Mouse (Mus musculus): ENCODE results near the gene Lrp10. TPM values are rescaled to one million over a fixed set of nuclear protein-coding genes. Genes with fewer than 3 reads are reported as not detected.

Gene Lrp10
- polyA plus RNA-seq (2021) = 185 TPM

- in situ Hi-C loops (cut with MboI; ENCODE audit: low pct_unique_long_range_greater_than_20kb) = no loop called here
- TF ChIP-seq CTCF (IDR thresholded peaks at IDR 0.05) = no peak
- ATAC-seq = peak; percentile 89
- DNase-seq (ENCODE audit: low read depth, low spot score) = no peak
- POLR2A ChIA-PET = no interaction called here
- CTCF ChIA-PET = no interaction called here
- H3K27me3 ChIP-seq = no peaks in the 10 kb centered on the region
These were observed at the start of gene Lrp10 for GRCm38 (mm10) chr14:54463959-54464292. Gene Lrp10 (plus strand): TSS chr14:54464137.

- in situ Hi-C loops (cut with MboI; ENCODE audit: low pct_unique_long_range_greater_than_20kb) = loop anchor here (25.0 kb wide), 1 partner anchor 353 kb away; no protein-coding TSS in a partner anchor
- ChIA-PET CTCF (no interaction called here), POLR2A (interaction anchor here (0.5 to 0.8 kb wide), 2 partner anchors 14 to 86 kb away, joined by 3 to 5 read pairs; no protein-coding TSS in a partner anchor)
- no peak for TF ChIP-seq CTCF (IDR thresholded peaks at IDR 0.05)
- no peak for ATAC-seq
- no peak for DNase-seq (ENCODE audit: low read depth, low spot score)
- no peaks in the 10 kb centered on the region for H3K27me3 ChIP-seq
These were observed 48.5 kb upstream of the Lrp10 start for GRCm38 (mm10) chr14:54415241-54416020.

GRCm38 (mm10) chr14:54416229-54416775 lies 47.6 kb upstream of the Lrp10 start:
- no peak for DNase-seq (ENCODE audit: low read depth, low spot score)
- CTCF ChIA-PET = no interaction called here
- in situ Hi-C loops (cut with MboI; ENCODE audit: low pct_unique_long_range_greater_than_20kb) = loop anchor here (25.0 kb wide), 1 partner anchor 354 kb away; no protein-coding TSS in a partner anchor
- POLR2A ChIA-PET = no interaction called here
- ATAC-seq = no peak
- no peak for TF ChIP-seq CTCF (IDR thresholded peaks at IDR 0.05)
- no peaks in the 10 kb centered on the region for H3K27me3 ChIP-seq

GRCm38 (mm10) chr14:54416830-54417229 lies 47.1 kb upstream of the Lrp10 start:
- DNase-seq (ENCODE audit: low read depth, low spot score) = no peak
- ChIA-PET POLR2A (interaction anchor here (1.4 kb wide), 1 partner anchor 15 kb away, joined by 3 read pairs; no protein-coding TSS in a partner anchor), CTCF (no interaction called here)
- no peaks in the 10 kb centered on the region for H3K27me3 ChIP-seq
- ATAC-seq = no peak
- in situ Hi-C loops (cut with MboI; ENCODE audit: low pct_unique_long_range_greater_than_20kb) = loop anchor here (25.0 kb wide), 1 partner anchor 355 kb away; no protein-coding TSS in a partner anchor
- TF ChIP-seq CTCF (IDR thresholded peaks at IDR 0.05) = no peak

GRCm38 (mm10) chr14:54417623-54418081 lies 46.3 kb upstream of the Lrp10 start, which contains the start of gene Slc7a7:
Gene Slc7a7 (minus strand): TSS chr14:54417780.
- POLR2A ChIA-PET = interaction anchor here (1.4 kb wide), 1 partner anchor 14 kb away, joined by 3 read pairs; no protein-coding TSS in a partner anchor
- no peak for DNase-seq (ENCODE audit: low read depth, low spot score)
- no peak for ATAC-seq
- in situ Hi-C loops (cut with MboI; ENCODE audit: low pct_unique_long_range_greater_than_20kb) = loop anchor here (25.0 kb wide), 1 partner anchor 355 kb away; no protein-coding TSS in a partner anchor
- CTCF ChIA-PET = no interaction called here
- no peak for TF ChIP-seq CTCF (IDR thresholded peaks at IDR 0.05)
- no peaks in the 10 kb centered on the region for H3K27me3 ChIP-seq

- POLR2A ChIA-PET = no interaction called here
- no peak for ATAC-seq
- DNase-seq (ENCODE audit: low read depth, low spot score) = no peak
- TF ChIP-seq CTCF (IDR thresholded peaks at IDR 0.05) = no peak
- H3K27me3 ChIP-seq = no peaks in the 10 kb centered on the region
- CTCF ChIA-PET = interaction anchor here (1.2 kb wide), 1 partner anchor 28 kb away, joined by 4 read pairs; no protein-coding TSS in a partner anchor
- in situ Hi-C loops (cut with MboI; ENCODE audit: low pct_unique_long_range_greater_than_20kb) = loop anchor here (25.0 kb wide), 1 partner anchor 359 kb away; no protein-coding TSS in a partner anchor
These were observed 42.9 kb upstream of the Lrp10 start for GRCm38 (mm10) chr14:54421014-54421413.

- no peak for ATAC-seq
- no peak for TF ChIP-seq CTCF (IDR thresholded peaks at IDR 0.05)
- CTCF ChIA-PET = interaction anchor here (0.8 to 3.2 kb wide), 4 partner anchors 11 to 197 kb away, joined by 3 to 20 read pairs (median 4); no protein-coding TSS in a partner anchor
These were observed 40.5 kb upstream of the Lrp10 start for GRCm38 (mm10) chr14:54423406-54423805.

GRCm38 (mm10) chr14:54424634-54425033 lies 39.3 kb upstream of the Lrp10 start:
- H3K27me3 ChIP-seq = no peaks in the 10 kb centered on the region
- ChIA-PET CTCF (interaction anchor here (3.2 kb wide), 1 partner anchor 25 kb away, joined by 20 read pairs; no protein-coding TSS in a partner anchor), POLR2A (no interaction called here)
- TF ChIP-seq CTCF (IDR thresholded peaks at IDR 0.05) = no peak
- no peak for DNase-seq (ENCODE audit: low read depth, low spot score)
- in situ Hi-C loops (cut with MboI; ENCODE audit: low pct_unique_long_range_greater_than_20kb) = loop anchor here (25.0 kb wide), 1 partner anchor 362 kb away; no protein-coding TSS in a partner anchor
- no peak for ATAC-seq

More at GRCm38 (mm10) chr14:54423406-54423805, 40.5 kb upstream of the Lrp10 start:
- in situ Hi-C loops (cut with MboI; ENCODE audit: low pct_unique_long_range_greater_than_20kb) = loop anchor here (25.0 kb wide), 1 partner anchor 361 kb away; no protein-coding TSS in a partner anchor
- DNase-seq (ENCODE audit: low read depth, low spot score) = no peak
- H3K27me3 ChIP-seq = no peaks in the 10 kb centered on the region
- POLR2A ChIA-PET = no interaction called here

- ChIA-PET CTCF (interaction anchor here (3.2 kb wide), 1 partner anchor 24 kb away, joined by 20 read pairs; no protein-coding TSS in a partner anchor), POLR2A (no interaction called here)
- ATAC-seq = no peak
- H3K27me3 ChIP-seq = no peaks in the 10 kb centered on the region
- no peak for DNase-seq (ENCODE audit: low read depth, low spot score)
- no peak for TF ChIP-seq CTCF (IDR thresholded peaks at IDR 0.05)
- in situ Hi-C loops (cut with MboI; ENCODE audit: low pct_unique_long_range_greater_than_20kb) = no loop called here
These were observed 38.4 kb upstream of the Lrp10 start for GRCm38 (mm10) chr14:54425540-54425939.

- no peaks in the 10 kb centered on the region for H3K27me3 ChIP-seq
- POLR2A ChIA-PET = interaction anchor here (0.5 to 1.2 kb wide), 3 partner anchors 14 to 369 kb away, joined by 3 read pairs; no protein-coding TSS in a partner anchor
- peak; percentile 10 for ATAC-seq
- CTCF ChIA-PET = interaction anchor here (2.3 kb wide), 1 partner anchor 11 kb away, joined by 7 read pairs; no protein-coding TSS in a partner anchor
- in situ Hi-C loops (cut with MboI; ENCODE audit: low pct_unique_long_range_greater_than_20kb) = no loop called here
- TF ChIP-seq CTCF (IDR thresholded peaks at IDR 0.05) = no peak
- DNase-seq (ENCODE audit: low read depth, low spot score) = no peak
These were observed 37.8 kb upstream of the Lrp10 start for GRCm38 (mm10) chr14:54426003-54426688.

Data from Patski (cell line).